Mouse (Mus musculus) cerebellum, adult 11-12 months (tissue): ENCODE measurements around the gene Jsrp1.

Experiments used
- DNase-seq: peaks from one replicate; pipeline ENCODE4 v3.0.0; 2022

Gene Jsrp1

GRCm38 (mm10) chr10:80813366-80813765 lies at the start of gene Jsrp1:
Jsrp1 (minus strand) TSS chr10:80813498.
- no peak for DNase-seq

GRCm38 (mm10) chr10:80862305-80862704 lies 49.0 kb upstream of the Jsrp1 start:
- no peak for DNase-seq

DNA sequence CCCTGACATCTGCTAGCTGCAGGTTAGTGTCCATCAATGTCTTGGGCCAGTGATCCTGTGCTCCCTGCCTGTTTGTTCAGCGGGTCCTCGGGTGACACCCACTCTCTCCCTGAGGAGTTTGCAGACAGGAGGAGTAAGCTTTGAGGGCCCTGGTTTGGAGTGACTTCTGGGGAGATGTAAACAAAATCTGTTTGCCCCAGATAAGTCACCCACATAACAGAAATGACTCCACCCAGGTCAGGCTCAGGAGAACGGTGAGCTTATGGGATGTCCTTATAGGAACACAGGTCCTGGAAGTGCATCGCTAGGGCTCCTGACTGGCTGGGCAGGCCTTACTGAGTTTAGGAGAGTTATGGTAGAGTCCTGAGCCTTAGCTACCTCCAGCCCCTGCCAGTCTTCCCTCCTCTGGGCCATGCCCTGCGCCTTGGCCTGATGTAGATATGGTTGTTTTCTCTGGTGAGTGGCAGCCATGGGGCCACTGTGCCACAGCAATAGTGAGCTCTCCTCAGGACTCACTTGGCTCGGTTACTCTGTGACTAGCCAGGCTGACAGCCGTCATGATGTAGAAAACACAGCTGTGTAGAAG lies 45.1 kb upstream of the Jsrp1 start:
- no peak for DNase-seq

DNA sequence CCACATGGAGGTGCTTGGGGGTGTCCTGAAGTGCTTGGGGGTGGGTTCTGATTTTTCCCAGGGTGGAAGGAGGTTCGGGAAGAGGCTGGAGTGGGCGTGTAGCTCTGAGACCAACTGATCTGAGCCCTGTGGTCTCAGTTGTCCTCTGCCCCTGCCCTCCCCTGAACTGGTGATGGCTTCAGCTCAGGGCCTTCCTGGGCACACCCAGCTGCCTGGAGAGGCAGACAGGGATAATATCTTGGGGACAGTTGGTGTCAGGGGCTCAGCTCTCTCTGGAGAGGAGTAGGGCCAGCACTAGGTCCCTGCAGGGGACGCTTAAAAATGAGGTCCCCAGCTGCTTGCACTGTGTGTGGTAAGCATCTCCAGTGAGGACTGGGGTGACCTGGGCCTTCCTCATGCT lies 44.5 kb upstream of the Jsrp1 start:
- DNase-seq = no peak

- DNase-seq = no peak
Measured at GRCm38 (mm10) chr10:80857386-80857785, 44.1 kb upstream of the Jsrp1 start.

GRCm38 (mm10) chr10:80856908-80857307 lies 43.6 kb upstream of the Jsrp1 start:
- DNase-seq = no peak

DNA sequence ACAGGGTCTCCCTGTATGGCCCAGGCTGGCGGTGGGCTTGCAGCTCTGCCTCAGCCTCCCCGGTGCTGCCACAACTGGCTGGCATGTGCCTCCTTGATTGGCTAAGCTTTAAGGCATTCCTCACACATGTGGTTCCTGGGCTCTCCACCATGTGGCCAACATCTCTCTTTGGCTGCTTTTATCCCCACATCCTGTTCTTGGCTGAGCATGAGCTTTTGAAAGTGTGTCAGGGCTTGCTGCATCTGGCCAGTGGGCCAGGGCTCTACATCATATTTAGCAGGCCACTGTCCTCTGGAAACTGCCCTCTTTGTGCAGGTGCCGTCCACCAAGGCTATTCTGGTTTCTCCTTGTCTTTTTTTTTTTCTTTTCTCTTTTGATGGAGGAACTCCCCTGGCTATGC lies 43.0 kb upstream of the Jsrp1 start:
- DNase-seq = no peak

- DNase-seq = peak; percentile 76
Measured at GRCm38 (mm10) chr10:80855749-80856073, 42.4 kb upstream of the Jsrp1 start.

DNA sequence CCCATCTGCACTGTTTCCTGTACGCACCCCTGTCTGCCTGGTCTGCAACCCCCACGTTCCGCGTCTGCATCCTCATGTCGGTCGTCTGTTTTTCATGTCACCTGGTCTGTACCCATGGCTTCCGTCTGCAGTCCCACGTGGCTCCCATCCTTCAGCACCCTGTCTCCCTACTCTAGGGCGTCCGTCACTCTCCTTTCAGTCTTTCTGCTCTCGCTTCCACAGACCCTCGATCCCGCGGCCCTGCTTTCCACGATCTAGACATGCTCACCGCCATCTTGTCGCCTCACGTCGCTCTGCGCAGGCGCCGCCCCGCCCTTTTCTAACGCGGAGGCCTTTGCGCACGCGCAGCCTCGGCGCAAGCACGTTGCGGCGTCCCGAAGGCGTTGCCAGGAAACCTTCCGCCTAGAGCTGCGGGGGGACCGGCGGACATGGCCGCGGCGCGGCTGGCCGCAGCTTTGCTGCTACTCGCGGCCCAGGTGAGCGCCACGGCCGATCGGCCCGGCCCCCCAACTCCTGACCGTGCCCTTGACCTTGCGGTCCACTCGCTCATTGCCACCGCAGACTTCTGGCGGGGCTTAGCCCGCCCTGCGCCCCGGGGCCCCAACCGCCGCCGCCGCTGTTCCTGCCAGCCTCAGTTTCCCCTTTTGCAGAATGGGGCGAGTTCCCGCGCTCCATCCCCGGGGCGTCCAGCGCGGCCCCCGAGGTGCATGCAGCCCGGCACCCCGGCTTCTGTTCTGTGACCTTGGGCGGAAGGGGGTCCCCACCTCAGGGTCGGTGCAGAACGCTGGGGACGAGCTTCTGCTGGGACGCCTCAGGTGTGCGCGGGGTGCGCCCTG lies 41.8 kb upstream of the Jsrp1 start, which contains the start of the genes Lsm7 and Sppl2b:
Lsm7 (minus strand) TSS at position 297 of the 836 bp plus-strand sequence.
Sppl2b (plus strand) TSS at position 363 of the 836 bp plus-strand sequence.
- peak; percentile 96 for DNase-seq

GRCm38 (mm10) chr10:80848571-80848970 lies 35.3 kb upstream of the Jsrp1 start:
- DNase-seq = no peak

DNA sequence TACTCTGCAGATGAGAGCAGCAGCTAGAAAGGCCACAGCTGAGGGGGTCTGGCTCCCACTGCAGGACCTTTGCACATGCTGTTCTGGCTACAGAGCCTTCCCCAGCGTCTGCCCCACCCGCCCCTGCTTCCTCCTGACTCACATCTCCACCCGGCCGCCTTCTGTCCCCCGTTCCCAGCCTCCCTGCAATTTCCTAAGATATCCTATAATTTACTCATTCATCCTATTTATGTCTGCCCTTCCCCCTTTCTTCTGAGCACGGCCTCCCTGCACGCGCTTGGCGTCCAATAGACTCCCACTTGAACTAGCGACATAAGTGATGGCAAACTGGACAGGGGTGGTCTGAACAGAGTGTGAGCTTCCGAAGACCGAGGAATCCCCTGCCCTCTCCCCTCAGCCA lies 32.4 kb upstream of the Jsrp1 start:
- no peak for DNase-seq

DNA sequence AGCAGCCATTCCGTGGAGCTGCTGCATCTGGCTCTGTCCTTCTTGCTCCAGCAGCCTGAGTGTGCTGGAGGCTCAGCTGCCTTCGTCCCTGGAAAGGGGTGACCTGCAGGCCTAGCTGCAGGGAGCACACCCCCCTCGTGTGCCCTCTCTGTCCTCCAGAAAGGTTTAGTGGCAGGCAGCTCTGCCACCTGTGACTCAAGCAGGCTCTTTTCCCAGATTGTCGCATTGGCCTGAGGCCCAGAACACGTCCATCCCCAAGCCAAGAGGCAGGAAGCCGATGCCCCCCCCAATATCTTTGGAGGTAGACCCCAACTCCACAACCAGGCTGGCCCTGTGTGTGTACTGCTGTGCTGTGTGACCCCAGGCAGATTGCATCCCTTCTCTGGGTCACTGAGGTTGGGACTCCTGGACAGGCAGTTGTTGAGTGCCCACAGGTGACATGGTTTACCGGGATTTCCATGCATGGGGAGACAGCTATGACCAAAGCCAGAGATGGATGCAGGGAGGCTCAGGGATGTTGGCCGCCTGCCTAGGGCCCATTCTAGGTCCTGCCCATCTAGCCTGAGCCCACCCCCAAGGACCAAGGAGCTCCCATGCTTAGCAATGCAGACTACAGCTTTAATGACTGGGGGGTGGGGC lies 31.9 kb upstream of the Jsrp1 start:
- peak; percentile 72 for DNase-seq

GRCm38 (mm10) chr10:80843931-80844547 lies 30.7 kb upstream of the Jsrp1 start, which contains the start of gene Lingo3:
Lingo3 (minus strand) TSS chr10:80844039.
- peak; percentile 85 for DNase-seq

- DNase-seq = peak; percentile 72
Measured at GRCm38 (mm10) chr10:80843087-80843930, 30.0 kb upstream of the Jsrp1 start.

GRCm38 (mm10) chr10:80842334-80842733 lies 29.0 kb upstream of the Jsrp1 start:
- DNase-seq = peak; percentile 55

DNA sequence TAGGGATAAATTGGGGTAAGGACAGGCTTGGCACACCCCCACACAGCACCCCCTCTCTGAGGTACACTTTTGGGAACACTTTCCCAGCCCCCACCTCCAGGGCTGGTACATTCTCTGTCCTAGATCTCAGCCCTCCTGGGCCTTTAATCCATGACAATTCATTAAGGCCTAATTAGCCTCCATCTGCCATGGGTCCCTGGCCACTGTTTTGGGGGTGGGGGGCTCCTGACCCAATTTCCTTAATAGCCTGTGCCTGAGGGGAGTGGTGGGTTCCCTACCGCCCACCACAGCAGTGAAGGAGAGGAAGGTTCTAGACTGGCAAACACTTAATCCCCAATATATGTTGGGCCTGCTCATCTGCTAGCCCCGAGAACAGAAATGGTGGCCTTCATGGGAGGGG lies 28.4 kb upstream of the Jsrp1 start:
- DNase-seq = peak; percentile 52

- no peak for DNase-seq
Measured at GRCm38 (mm10) chr10:80839848-80840247, 26.6 kb upstream of the Jsrp1 start.

DNA sequence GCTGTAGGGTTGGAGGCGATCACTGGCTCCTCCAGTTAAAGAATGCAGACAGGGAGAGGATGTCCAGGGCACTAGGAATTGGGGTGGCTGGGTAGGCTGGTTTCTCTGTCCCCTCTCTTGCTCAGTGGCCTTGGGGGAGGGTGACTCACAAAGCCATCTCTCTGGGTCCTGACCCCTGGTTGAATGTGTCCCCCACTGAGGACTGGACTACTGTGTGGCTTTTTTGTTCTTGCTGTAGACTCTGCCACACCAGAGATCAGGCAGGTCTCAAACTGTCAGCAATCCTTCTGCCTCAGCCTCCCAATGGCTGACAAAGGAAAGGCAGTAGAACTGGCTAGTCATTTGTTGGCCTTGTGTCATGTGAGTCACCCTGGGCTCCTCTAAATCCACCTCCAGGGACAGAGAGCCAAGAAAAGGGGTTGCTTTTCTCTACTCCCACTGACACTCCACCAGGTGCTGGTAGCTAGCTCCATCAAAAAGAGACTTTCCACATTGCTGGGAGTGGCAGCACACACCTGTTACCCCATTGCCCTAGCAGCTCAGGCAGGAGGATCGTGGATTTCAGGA lies 25.1 kb upstream of the Jsrp1 start:
- no peak for DNase-seq

GRCm38 (mm10) chr10:80837827-80838226 lies 24.5 kb upstream of the Jsrp1 start:
- DNase-seq = peak; percentile 84

DNA sequence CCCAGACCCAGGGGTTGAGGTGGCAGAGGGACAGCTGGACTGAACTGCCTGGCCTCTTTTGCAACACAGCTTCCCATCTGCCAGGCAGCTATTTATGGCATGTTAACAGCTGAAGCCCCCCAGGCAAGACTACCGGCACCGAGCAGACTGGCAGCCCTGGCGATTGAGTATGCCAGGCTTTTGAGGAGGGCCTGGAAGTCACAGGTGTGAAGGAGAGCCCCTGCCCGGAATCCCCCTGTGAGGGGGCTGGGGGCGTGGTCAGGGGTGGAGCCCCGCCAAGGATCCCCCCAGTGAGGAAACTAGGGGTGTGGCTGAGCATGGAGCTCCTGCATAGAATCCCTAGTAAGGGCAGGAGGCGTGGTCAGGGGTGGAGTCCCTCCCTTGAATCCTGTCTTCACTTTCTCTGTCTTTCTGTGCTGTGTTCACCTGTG lies 23.7 kb upstream of the Jsrp1 start:
- DNase-seq = peak; percentile 80

- DNase-seq = no peak
Measured at GRCm38 (mm10) chr10:80835617-80836016, 22.3 kb upstream of the Jsrp1 start.

GRCm38 (mm10) chr10:80832818-80833217 lies 19.5 kb upstream of the Jsrp1 start:
- no peak for DNase-seq
